Mouse (Mus musculus): ENCODE data around the gene Prrxl1. TPM values are rescaled to one million over a fixed set of nuclear protein-coding genes. Genes with fewer than 3 reads are reported as not detected.

Prrxl1 gene
- polyA plus RNA-seq, 1 experiment from 2014 or later, result not detected

- no peaks in the 10 kb centered on the region for H3K9me3 ChIP-seq (replicated peaks)
- ATAC-seq, result no peak
- H3K27ac ChIP-seq, result no peak overlapping the region
- H3K4me1 ChIP-seq, result peaks cover 7% of the 10 kb centered on the region; the same call in 1 of the 2 replicates
- no peak overlapping the region for H3K9ac ChIP-seq
- H3K4me3 ChIP-seq, result no peak overlapping the region
- peaks cover 95% of the 10 kb centered on the region for H3K27me3 ChIP-seq (replicated peaks)
- peak overlapping the region; percentile 31 for H3K4me2 ChIP-seq
- WGBS (ENCODE audit: insufficient replicate concordance), result 2% methylated on average over 78 of the region's 78 CpGs
- H3K36me3 ChIP-seq, result no peaks in the 10 kb centered on the region
Observed at GRCm38 (mm10) chr14:32597232-32598231, 1.7 kb upstream of the Prrxl1 start.

- no peak overlapping the region for H3K4me2 ChIP-seq
- H3K9ac ChIP-seq, result no peak overlapping the region
- no peak overlapping the region for H3K27ac ChIP-seq
- no peaks in the 10 kb centered on the region for H3K9me3 ChIP-seq (replicated peaks)
- H3K4me3 ChIP-seq, result no peak overlapping the region
- no peak for ATAC-seq
- H3K36me3 ChIP-seq, result no peaks in the 10 kb centered on the region
- WGBS (ENCODE audit: insufficient replicate concordance), result 10% methylated on average over 23 of the region's 23 CpGs
- H3K4me1 ChIP-seq, result peaks cover 7% of the 10 kb centered on the region; the same call in 1 of the 2 replicates
- peaks cover 95% of the 10 kb centered on the region for H3K27me3 ChIP-seq (replicated peaks)
Observed at GRCm38 (mm10) chr14:32598437-32599219, 579 bp upstream of the Prrxl1 start.

DNA sequence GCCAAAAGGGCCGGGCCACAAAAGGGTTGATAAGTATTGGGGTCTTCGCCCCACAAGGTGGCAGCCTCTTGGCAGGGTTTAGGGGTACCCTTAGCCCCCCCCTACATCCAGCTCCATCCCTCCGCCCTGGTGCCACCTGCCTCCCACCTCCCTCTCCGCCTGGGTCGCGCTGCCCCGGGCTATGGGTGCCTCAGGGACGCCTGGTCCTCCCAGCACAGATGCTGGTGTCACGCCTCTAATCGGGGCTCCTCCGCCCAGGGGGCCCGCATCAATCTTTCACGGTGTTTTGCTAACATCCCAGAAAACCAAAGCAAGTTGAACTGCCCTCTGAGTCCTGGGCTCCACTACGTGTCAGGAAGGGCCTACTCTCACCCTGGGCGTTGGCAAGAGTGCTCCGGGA is 903 bp downstream of the Prrxl1 start:
- peaks cover 7% of the 10 kb centered on the region; the same call in 1 of the 2 replicates for H3K4me1 ChIP-seq
- H3K4me3 ChIP-seq, result no peak overlapping the region
- H3K9me3 ChIP-seq (replicated peaks), result no peaks in the 10 kb centered on the region
- WGBS (ENCODE audit: insufficient replicate concordance), result 6% methylated on average over 16 of the region's 16 CpGs
- no peak for ATAC-seq
- H3K9ac ChIP-seq, result no peak overlapping the region
- H3K27me3 ChIP-seq (replicated peaks), result peaks cover 94% of the 10 kb centered on the region
- H3K4me2 ChIP-seq, result no peak overlapping the region
- H3K36me3 ChIP-seq, result no peaks in the 10 kb centered on the region
- H3K27ac ChIP-seq, result no peak overlapping the region

DNA sequence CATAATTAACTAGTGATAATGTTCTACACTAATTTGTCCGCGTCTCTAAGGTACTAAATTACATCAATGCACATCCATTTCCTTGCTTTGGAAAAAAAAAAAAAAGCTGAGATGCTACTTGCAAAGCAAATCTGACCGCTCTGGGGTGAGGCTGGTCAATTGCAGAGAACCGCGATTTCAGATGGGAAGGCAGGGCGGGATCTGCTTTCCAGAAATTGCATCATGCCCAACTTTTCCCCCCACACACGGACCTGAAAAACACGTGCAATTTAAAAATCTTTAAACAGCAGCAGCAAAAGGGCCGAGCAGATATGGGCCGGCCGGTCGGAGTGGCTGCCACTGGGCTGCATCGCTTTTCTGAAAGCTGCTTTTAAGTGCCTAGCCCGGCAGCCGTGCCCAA is 6.3 kb downstream of the Prrxl1 start:
- no peaks in the 10 kb centered on the region for H3K36me3 ChIP-seq
- no peaks in the 10 kb centered on the region for H3K4me1 ChIP-seq
- 54% methylated on average over 15 of the region's 15 CpGs for WGBS (ENCODE audit: insufficient replicate concordance)
- H3K27ac ChIP-seq, result no peak overlapping the region
- H3K4me3 ChIP-seq, result no peak overlapping the region
- no peak overlapping the region for H3K4me2 ChIP-seq
- no peaks in the 10 kb centered on the region for H3K9me3 ChIP-seq (replicated peaks)
- no peak for ATAC-seq
- H3K27me3 ChIP-seq (replicated peaks), result peaks cover 58% of the 10 kb centered on the region
- no peak overlapping the region for H3K9ac ChIP-seq

DNA sequence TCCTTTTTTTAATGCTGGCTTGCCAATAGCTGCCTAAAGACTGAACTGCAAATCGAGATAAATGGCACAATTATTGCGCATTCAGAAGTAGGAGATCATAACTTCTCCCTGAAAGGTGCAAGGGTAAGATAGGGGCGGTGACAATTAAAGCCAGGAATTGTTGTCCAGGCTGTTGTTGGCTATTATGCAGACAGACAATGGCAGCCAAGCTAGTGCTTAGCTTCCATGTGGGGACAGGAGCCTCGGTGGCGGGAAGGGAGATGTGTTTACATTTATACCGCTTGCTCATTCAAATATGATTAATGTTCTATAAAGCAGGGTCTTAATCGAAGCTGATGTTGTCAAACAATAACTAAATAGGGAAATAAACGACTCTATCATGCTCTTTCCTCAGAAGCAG is 7.1 kb downstream of the Prrxl1 start:
- no peak for ATAC-seq
- Histone ChIP-seq H3K9me3 (replicated peaks) (no peaks in the 10 kb centered on the region), H3K9ac (no peak overlapping the region), H3K4me3 (no peak overlapping the region), H3K4me2 (no peak overlapping the region), H3K36me3 (no peaks in the 10 kb centered on the region), H3K27ac (no peak overlapping the region), H3K4me1 (no peaks in the 10 kb centered on the region), H3K27me3 (replicated peaks) (peaks cover 50% of the 10 kb centered on the region)
- WGBS (ENCODE audit: insufficient replicate concordance), result 56% methylated on average over 8 of the region's 8 CpGs

- WGBS (ENCODE audit: insufficient replicate concordance), result 23% methylated on average over 3 of the region's 3 CpGs
- H3K9me3 ChIP-seq (replicated peaks), result no peaks in the 10 kb centered on the region
- no peak overlapping the region for H3K4me2 ChIP-seq
- no peaks in the 10 kb centered on the region for H3K4me1 ChIP-seq
- H3K9ac ChIP-seq, result no peak overlapping the region
- peaks cover 23% of the 10 kb centered on the region for H3K27me3 ChIP-seq (replicated peaks)
- 0 out of 2 replicates have a peak, but pooled peaks have one; percentile 5 for ATAC-seq
- H3K4me3 ChIP-seq, result no peak overlapping the region
- no peak overlapping the region for H3K27ac ChIP-seq
- no peaks in the 10 kb centered on the region for H3K36me3 ChIP-seq
Observed at GRCm38 (mm10) chr14:32609392-32609791, 10.2 kb downstream of the Prrxl1 start.

GRCm38 (mm10) chr14:32617253-32617652 is 18.0 kb downstream of the Prrxl1 start:
- no peak overlapping the region for H3K4me2 ChIP-seq
- no peaks in the 10 kb centered on the region for H3K9me3 ChIP-seq (replicated peaks)
- H3K9ac ChIP-seq, result no peak overlapping the region
- no peak overlapping the region for H3K4me3 ChIP-seq
- 0 out of 2 replicates have a peak, but pooled peaks cover 2% of the 10 kb centered on the region for H3K27me3 ChIP-seq (replicated peaks)
- no peaks in the 10 kb centered on the region for H3K36me3 ChIP-seq
- WGBS (ENCODE audit: insufficient replicate concordance), result 71% methylated on average over 5 of the region's 5 CpGs
- H3K4me1 ChIP-seq, result no peaks in the 10 kb centered on the region
- H3K27ac ChIP-seq, result no peak overlapping the region
- ATAC-seq, result no peak

DNA sequence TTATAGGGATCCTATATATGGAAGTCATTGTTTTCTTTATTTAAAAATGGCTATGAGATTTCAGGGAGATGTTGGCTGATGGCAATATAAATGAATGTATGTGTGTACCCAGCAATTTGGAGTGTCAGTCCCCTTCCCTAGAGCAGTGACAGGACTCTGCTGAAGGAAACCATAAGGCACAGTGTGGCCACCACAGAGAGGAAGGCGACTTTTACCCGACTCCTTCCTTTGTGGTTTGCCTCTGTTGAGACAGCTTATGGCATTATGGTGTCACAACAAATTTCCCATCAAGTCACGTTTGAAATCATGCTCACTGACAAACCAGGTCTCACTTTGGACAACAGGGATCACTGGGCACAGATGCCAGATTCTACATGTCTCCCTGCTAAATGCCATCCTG is 25.0 kb downstream of the Prrxl1 start:
- Histone ChIP-seq H3K9me3 (replicated peaks) (no peaks in the 10 kb centered on the region), H3K27me3 (replicated peaks) (0 out of 2 replicates have a peak, but pooled peaks cover 2% of the 10 kb centered on the region), H3K27ac (no peak overlapping the region), H3K36me3 (no peaks in the 10 kb centered on the region), H3K4me2 (no peak overlapping the region), H3K9ac (no peak overlapping the region), H3K4me3 (no peak overlapping the region), H3K4me1 (no peaks in the 10 kb centered on the region)
- 26% methylated on average over 3 of the region's 3 CpGs for WGBS (ENCODE audit: insufficient replicate concordance)
- no peak for ATAC-seq

- Histone ChIP-seq H3K4me2 (no peak overlapping the region), H3K27me3 (replicated peaks) (0 out of 2 replicates have a peak, but pooled peaks cover 2% of the 10 kb centered on the region), H3K4me3 (no peak overlapping the region), H3K36me3 (no peaks in the 10 kb centered on the region), H3K9me3 (replicated peaks) (no peaks in the 10 kb centered on the region), H3K27ac (no peak overlapping the region), H3K4me1 (no peaks in the 10 kb centered on the region), H3K9ac (no peak overlapping the region)
- ATAC-seq, result no peak
- 60% methylated on average over 7 of the region's 7 CpGs for WGBS (ENCODE audit: insufficient replicate concordance)
Observed at GRCm38 (mm10) chr14:32624811-32625210, 25.6 kb downstream of the Prrxl1 start.

- whole genome bisulfite sequencing (ENCODE audit: insufficient replicate concordance), result 47% methylated on average over 2 of the region's 2 CpGs
- H3K4me1 ChIP-seq, result no peaks in the 10 kb centered on the region
- H3K9ac ChIP-seq, result no peak overlapping the region
- H3K36me3 ChIP-seq, result no peaks in the 10 kb centered on the region
- H3K4me2 ChIP-seq, result no peak overlapping the region
- no peaks in the 10 kb centered on the region for H3K9me3 ChIP-seq (replicated peaks)
- no peak overlapping the region for H3K4me3 ChIP-seq
- H3K27me3 ChIP-seq (replicated peaks), result no peaks in the 10 kb centered on the region
- H3K27ac ChIP-seq, result no peak overlapping the region
- no peak for ATAC-seq
Observed at GRCm38 (mm10) chr14:32627271-32627670, 28.1 kb downstream of the Prrxl1 start.

DNA sequence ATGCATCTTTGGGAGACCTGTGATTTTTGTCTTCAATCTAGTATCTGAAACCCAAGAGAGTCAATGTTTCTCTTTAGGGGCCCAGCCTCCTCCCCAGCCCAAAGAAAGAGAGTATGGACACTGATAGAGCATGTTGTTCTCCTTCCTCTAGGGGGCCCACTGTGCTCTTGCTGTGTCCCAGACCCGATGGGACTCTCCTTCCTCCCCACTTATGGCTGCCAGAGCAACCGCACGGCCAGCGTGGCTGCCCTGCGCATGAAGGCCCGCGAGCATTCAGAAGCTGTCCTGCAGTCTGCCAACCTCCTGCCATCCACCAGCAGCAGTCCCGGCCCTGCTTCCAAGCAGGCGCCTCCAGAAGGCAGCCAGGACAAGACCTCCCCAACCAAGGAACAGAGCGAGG is 29.4 kb downstream of the Prrxl1 start:
- WGBS (ENCODE audit: insufficient replicate concordance), result 18% methylated on average over 10 of the region's 10 CpGs
- H3K9ac ChIP-seq, result no peak overlapping the region
- H3K4me1 ChIP-seq, result no peaks in the 10 kb centered on the region

More for the DNA sequence above, 29.4 kb downstream of the Prrxl1 start:
- ATAC-seq, result no peak
- H3K4me2 ChIP-seq, result 0 out of 2 replicates have a peak overlapping the region, but pooled peaks have one; percentile 10
- no peak overlapping the region for H3K4me3 ChIP-seq
- H3K27me3 ChIP-seq (replicated peaks), result no peaks in the 10 kb centered on the region
- H3K9me3 ChIP-seq (replicated peaks), result no peaks in the 10 kb centered on the region
- no peaks in the 10 kb centered on the region for H3K36me3 ChIP-seq
- no peak overlapping the region for H3K27ac ChIP-seq

Data from liver, embryonic 12.5 days (tissue).